Mouse (Mus musculus) testis, postnatal 10 days (tissue): Measurements from ENCODE around the gene Tomt.

Source experiments
- DNase-seq: peaks from one replicate; pipeline ENCODE4 v3.0.0; 2021; ENCODE audit warnings: low spot score

Gene Tomt

DNA sequence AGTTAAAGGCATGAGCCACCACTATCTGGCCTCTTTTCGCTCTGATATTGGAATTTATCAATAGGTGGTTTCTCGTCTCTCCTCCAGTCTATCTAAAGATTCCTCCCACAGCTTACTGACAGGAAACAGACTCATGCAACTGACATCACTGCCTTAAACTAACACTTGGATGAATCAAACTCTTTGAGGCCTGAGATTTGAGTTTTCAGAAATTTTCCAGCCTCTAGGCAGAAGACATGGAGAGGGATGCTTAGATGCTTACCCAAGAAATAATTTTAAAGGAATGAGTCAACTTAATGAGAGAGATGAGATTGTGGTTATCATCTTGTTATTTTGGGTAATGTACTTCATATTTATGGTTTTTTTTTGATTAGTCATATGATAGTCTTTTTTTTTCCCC is 52.3 kb downstream of the Tomt start:
- DNase-seq, result no peak

DNA sequence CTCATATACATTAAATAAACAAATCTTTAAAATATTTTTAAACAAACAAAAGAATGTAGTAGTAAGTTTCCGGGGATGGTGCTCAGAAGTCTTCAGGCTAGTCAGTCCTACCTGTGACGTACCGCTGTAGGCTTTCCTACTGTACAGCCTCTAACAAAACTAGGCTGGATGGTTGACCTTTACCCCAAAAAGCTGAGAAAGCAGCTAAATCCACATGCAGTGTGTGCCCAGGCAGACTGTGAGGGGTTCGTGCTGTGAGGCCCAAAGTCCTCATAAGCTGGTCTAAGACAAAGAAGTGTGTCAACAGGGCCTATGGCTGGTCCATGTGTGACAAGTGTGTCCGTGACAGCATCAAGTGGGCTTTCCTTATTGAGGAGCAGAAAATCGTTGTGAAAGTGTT is 53.3 kb downstream of the Tomt start:
- no peak for DNase-seq

DNA sequence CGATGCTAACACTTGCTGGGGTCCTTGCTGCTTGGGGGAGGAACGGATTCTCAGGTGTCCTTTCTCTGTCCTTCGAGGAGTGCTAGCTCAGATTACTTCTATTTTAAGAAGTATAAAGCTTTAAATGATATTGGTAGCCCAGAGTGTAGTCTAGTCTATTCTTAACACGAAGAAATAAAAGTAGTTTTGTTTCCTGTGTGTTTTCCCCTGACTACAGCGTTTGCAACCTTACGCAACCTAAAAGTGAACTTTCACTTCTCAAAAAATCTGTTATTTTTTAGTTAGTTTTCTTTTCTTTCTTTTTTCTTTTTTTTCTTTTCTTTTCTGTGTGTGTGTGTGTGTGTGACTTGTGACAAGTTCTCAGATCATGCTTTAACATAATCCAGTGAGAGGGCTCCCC is 54.5 kb downstream of the Tomt start:
- no peak for DNase-seq
